Mouse (Mus musculus) monocyte, adult 5-6 weeks (primary cell): ENCODE results near the gene Opa1. TPM values are rescaled to one million over a fixed set of nuclear protein-coding genes. Genes with fewer than 3 reads are reported as not detected.
A peak's percentile ranks its signal among the peaks of the same experiment; 100 is the strongest.

Experiments used
- ATAC-seq: fragments of 153-309, 156-312 bp; replicated peaks from 2 replicates; pipeline ENCODE4 v1.8.0; 2017; ENCODE audit warnings: mild to moderate bottlenecking; ENCODE audit not compliant: low TSS enrichment, insufficient number of reproducible peaks, severe bottlenecking, poor library complexity, low FRiP score
- total RNA-seq: library from RNA; stranded (forward); fragments of 200-1000, 200-491, 200-594 nt; gene quantifications from 3 replicates; pipeline ENCODE4 v1.2.3, GENCODE M21; 2017

Gene Opa1
- total RNA-seq, 1 experiment from 2014 or later, result 57.4 TPM

GRCm38 (mm10) chr16:29683563-29683962 lies 104.4 kb downstream of the Opa1 start:
- no peak for ATAC-seq

DNA sequence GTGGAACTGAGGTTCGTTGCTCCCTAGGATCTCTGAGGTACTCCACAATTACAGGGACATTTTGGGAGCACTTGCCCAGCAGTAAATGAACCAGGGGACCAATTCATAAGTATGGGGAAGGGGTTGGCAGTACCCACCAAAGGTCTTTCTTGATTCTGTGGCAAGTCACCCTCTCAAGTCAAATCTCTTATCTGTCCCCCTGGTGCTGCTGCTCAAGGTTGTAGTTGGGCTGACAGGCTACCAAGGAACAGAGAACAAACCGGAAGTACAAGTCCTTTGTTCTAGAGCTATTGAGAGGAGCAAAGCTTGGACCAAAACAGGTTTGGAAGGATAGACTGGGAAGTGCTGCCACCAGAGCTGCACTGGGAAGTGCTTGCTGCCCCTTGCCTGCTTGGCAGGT lies 105.0 kb downstream of the Opa1 start:
- no peak for ATAC-seq

- no peak for ATAC-seq
Observed at GRCm38 (mm10) chr16:29684641-29685040, 105.5 kb downstream of the Opa1 start.

DNA sequence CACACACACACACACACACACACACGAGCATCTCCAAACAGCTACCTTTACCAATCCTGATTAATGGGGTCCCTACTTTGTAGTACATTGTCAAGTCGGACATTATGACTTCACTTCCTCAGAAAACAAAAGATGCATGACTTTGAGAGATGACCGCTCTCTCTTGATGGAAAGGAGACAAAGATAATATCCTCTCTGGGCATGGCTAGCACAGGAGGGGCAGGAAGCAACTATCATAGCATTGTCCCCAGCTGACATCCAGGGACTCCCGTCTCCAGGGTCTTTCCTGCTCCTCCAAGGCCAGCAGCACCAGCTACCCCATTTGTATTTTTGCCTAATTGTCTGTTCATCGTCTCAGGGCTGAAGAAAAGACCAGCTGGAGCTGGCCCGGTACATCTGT lies 107.0 kb downstream of the Opa1 start:
- ATAC-seq, result no peak

DNA sequence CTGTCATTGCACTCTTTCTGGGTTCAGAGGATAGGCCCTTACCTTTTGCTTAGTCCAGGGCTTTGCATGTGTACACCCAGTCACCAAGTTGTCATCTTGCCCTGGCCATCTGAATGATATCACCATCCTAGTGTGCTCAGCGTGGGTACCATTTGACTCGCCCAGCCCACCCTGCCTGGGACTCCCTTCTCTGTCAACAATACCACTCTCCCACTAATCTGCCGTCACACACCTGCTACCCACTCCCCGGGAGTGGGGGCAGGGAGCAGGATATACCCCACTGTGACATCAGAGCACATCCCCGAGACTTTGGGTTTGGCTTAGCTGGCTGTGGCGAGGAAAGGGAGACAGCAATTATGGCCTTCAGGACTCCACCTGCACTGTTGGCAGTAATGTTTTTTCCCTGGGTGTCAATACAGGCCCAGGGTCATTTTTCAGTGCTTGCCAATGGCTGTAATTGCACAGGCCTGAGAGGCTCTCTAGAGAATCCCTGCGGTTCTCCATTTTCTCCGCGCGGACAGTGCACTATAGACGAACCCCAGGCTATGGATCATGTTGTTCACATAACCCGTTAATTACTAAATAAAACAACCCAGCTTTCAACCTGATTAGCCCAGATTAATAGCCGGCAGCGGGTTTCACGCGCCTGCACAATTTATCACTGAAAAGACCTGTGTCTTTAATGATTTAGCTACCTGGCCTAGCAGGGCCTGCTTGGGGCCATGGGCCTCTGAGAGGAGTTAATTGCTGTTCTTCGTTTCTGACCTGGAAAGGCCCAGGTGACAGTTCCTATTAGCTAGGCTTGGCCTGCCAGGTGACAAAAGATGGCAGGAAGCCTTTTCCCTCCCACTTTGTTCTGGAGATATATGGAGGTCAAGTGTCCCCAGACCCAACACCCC lies 109.1 kb downstream of the Opa1 start:
- no peak for ATAC-seq

GRCm38 (mm10) chr16:29689187-29689819 lies 110.2 kb downstream of the Opa1 start:
- ATAC-seq, result peak; percentile 35; the same call in 1 of the 2 replicates

GRCm38 (mm10) chr16:29693025-29693682 lies 114.0 kb downstream of the Opa1 start:
- no peak for ATAC-seq

DNA sequence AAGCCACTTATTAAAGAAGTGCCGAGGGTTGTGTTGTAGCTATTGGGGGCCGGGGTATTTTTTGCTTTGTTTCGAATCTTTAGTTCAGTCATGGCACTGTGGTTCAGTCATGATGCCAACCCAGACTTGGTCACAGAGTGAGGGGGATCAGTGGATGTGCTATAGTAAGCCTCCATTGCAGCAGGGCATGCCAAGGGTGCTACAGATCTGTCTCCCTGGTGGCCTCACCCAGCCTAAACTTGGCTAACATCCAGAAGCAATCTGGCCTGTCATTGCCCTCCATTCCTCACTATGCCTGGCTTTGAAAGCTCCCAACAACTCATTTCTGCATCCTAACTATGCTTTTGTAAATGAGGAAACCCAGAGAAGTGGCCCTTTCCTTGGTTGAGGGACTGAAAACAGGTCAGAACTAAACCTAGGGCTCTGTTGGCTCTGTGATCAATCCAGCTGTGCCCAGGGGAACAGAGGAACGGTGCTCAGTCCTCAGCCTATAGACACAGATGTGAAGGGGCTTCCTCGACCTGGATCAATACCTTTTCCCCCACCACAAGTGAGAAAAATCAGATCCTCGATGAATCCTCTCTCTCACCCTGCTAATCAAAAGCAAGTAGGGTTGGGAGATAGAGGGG lies 114.8 kb downstream of the Opa1 start:
- no peak for ATAC-seq

DNA sequence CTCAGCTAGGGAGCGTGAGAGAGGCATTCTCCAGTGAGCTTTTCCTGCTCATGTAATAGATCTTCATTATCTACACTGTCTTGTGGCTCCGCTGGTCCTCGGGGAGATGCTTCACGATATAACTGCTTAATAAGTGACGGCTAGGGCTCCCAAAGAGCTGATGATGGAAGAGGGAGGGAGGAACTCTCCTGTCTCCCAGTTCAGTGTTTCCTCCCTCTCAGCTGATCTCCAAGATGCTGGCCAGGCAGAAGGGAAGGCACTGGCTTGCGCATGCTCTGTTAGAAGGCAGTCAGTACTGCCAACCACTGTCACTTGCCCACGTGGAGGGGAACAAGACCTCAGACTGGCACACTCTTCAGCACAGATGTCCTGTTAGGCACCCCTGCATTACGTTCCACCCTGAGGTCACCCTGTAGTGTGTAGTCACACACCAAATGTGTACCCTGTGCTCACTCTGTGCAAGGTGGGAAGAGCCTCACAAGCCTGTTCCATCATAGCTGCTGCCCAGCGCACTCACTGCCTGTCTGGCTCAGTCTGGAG lies 115.4 kb downstream of the Opa1 start:
- 0 out of 2 replicates have a peak, but pooled peaks have one; percentile 35 for ATAC-seq

Other genes starting within 250 kb of the Opa1 start
- gene Atp13a5, start 200.6 kb upstream of the Opa1 start, total RNA-seq, result not detected in 3 replicates
- 0.48 to 1.1 TPM in 2 of 3 replicates, not detected in the other for gene Atp13a4, start 34.5 kb upstream of the Opa1 start, total RNA-seq